Mouse (Mus musculus) olfactory bulb, adult 2 months (tissue): Measurements from ENCODE around the gene Cnksr1. TPM values are rescaled to one million over a fixed set of nuclear protein-coding genes. Genes with fewer than 3 reads are reported as not detected.

Experiments
- H3K27ac ChIP-seq: fragments of 200-500 bp; 2 replicates; pipeline ENCODE4 v1.5.1; 2012; ENCODE audit warnings: low read depth, low read length; ENCODE audit not compliant: insufficient read depth
- H3K4me1 ChIP-seq: fragments of 200-500 bp; 2 replicates; pipeline ENCODE4 v1.6.1; 2012; ENCODE audit warnings: low read length; ENCODE audit not compliant: control insufficient read depth, insufficient read depth
- H3K4me3 ChIP-seq: fragments of 200-500 bp; 2 replicates; pipeline ENCODE4 v1.5.1; 2012; ENCODE audit warnings: mild to moderate bottlenecking, low read depth, low read length, moderate library complexity; ENCODE audit not compliant: insufficient read depth
- CTCF ChIP-seq: fragments of 200-500 bp; IDR thresholded peaks from 2 replicates; pipeline ENCODE4 v1.5.1; 2012; ENCODE audit warnings: low read depth, mild to moderate bottlenecking, low read length, moderate library complexity; ENCODE audit not compliant: insufficient read depth
- POLR2A ChIP-seq: fragments of 200-500 bp; IDR thresholded peaks from 2 replicates; pipeline ENCODE4 v1.6.1; 2012; ENCODE audit warnings: mild to moderate bottlenecking, low read depth, low read length, moderate library complexity; ENCODE audit not compliant: insufficient read depth
- WGBS: fragments of 180-500 bp; shearing (Covaris S2); methylation state at CpG from one replicate; pipeline ENCODE4 v1.1.7; 2018; 5-methylcytosine and 5-hydroxymethylcytosine counted together
- polyA plus RNA-seq: library from polyadenylated mRNA; stranded (reverse); fragments of >200 nt; gene quantifications from 2 replicates; pipeline ENCODE4 v1.2.4, GENCODE M21; 2012; ENCODE audit warnings: low replicate concordance; ENCODE audit not compliant: missing spikeins, insufficient read depth, insufficient read length

Gene Cnksr1
- polyA plus RNA-seq, 1 experiment: not detected

DNA sequence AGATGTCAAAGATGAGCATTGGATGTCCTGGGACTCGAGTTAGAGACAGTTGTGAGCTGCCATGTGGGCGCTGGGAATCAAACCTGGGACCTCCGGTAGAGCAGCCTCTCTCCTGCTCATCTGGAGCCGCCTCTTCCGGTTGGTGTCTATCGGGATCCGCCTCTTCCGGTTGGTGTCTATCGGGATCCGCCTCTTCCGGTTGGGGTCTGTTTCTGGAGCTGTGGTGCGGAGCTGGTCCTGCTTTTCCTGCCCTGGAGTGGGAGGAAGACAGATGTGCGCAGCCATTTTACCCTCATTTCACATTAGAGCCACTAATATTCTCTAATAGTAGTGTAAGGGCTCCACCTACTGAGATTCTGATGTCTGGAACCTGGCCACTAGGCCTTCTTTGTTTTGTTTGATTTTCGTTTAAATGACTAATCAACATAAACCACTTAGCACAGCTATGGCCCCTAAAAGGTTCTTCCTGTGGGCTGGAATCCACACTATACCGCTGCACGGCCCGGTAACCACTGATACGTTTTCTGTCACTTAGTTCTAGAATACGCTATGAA is 30.0 kb upstream of the Cnksr1 start:
- no peak overlapping the region for H3K27ac ChIP-seq
- H3K4me3 ChIP-seq: no peak overlapping the region
- TF ChIP-seq CTCF: no peak
- TF ChIP-seq POLR2A: no peak
- WGBS: 73% methylated on average over 19 of the region's 19 CpGs
- no peaks in the 10 kb centered on the region for H3K4me1 ChIP-seq

DNA sequence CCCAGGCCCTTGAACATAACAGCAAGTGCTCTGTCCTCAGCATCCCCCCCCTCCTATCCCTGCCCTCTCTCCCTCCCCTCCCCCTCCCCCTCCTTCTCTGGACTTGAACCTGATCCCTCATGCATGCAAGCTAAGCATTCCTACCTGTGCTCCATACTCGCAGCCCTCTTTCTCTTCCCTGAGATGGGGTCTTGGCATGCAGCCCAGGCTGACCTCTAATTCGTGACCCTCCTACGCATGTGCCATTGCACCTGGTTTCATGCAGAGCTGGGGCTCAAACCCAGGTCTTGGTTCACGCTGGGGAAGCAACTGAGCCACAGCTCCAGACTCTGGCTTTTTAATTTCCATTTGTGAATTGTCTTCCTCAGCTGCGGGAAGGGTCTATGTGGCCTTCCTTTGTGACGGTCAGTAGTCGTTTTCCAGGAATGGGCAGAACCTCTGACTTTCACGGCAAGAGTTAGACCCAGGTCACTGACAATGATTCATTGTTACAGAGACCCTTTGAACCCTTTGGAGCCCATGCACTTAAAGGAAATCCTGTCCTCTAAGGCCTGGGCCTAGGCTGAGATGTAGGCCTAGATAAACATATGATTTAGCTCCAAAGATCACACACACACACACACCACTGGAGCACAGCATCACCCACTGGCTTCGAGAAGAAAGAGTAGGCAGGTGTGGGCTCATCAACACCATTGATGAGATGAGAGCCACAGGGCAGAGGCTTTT is 27.8 kb upstream of the Cnksr1 start:
- Histone ChIP-seq H3K27ac (no peak overlapping the region), H3K4me3 (no peak overlapping the region), H3K4me1 (no peaks in the 10 kb centered on the region)
- TF ChIP-seq CTCF (no peak), POLR2A (no peak)
- 64% methylated on average over 9 of the region's 9 CpGs for WGBS

DNA sequence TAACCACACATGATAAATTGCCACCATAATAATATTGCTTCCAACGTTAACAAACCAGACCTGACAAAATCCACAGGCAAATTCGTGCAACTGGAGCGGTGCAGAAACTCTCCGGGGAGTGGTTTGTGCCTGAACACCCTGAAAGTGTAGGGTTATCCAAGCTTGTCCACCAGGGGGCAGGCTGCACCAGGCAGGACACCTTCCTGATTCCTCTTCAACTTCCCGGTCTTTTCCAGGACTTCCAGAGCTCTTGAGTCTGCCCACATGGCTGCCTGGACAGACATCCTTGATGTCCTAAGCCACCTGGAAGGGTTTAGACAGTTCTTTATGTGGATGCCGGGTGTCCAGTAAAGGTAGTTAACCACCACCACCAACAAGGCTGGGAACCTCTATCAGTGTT is 25.0 kb upstream of the Cnksr1 start:
- TF ChIP-seq POLR2A (no peak), CTCF (peak; percentile 51; the same call in 1 of the 2 replicates)
- Histone ChIP-seq H3K27ac (no peak overlapping the region), H3K4me1 (no peaks in the 10 kb centered on the region), H3K4me3 (no peak overlapping the region)
- 26% methylated on average over 6 of the region's 6 CpGs for WGBS

DNA sequence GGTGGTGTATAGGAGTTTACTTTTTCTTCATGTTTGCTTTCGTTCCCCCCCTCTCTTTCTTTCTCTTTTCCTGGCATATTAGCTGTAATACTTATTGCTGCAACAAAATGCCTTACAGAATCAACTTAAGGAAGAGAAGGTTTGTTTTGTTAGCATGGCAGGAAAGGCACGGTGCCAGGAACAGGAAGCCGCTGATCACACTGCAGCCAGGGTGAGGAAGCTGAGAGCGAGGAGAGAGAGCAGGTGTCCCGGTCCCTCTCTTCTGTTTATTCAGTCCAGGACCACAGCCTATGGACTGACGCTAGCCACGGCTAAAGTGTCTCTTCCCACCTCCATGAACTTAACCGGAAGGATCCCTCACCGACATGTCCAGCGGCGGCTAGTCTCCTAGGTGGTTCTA is 20.2 kb upstream of the Cnksr1 start:
- Histone ChIP-seq H3K4me1 (no peaks in the 10 kb centered on the region), H3K27ac (no peak overlapping the region), H3K4me3 (no peak overlapping the region)
- 65% methylated on average over 11 of the region's 11 CpGs for WGBS
- no peak for TF ChIP-seq POLR2A
- no peak for TF ChIP-seq CTCF

DNA sequence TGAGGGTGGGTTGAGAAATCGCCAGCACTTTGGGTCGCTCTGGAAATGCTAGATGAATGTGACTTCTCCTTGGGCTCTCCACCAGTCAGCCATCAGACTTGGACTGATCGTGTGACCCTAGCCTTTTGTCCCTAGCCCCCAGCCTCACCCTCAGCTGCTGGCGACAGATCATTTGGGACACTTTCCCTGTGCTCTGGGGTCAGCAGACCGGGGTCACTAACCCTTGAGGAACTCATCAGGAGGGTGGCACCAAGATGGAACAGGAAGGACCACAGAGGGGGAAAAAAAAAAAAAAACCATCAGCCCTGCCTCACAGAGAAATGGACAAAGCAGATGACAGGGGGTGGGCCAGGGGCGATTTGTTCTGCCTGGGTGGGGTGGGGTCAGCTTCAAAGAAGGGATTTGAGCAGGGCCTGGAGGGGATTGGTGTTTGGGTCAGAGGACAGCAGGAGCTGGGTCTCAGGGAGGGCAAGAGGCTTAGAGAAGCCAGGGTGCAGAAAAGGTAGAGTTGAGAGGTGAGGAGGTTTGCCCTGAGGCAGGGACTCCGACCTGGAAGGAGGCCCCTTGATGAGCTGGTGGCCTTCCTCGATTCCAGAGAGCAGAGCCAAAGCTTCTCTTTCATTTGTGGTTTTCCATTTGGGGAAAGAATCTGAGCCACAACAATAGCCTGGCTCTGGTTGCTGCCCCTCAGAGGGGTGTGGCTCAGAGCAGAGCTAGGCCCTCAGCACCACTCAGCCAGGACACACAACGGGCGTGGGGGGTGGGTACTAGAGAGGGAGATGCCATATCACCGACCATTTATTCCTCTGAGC is 19.2 kb upstream of the Cnksr1 start:
- Histone ChIP-seq H3K4me1 (no peaks in the 10 kb centered on the region), H3K4me3 (no peak overlapping the region), H3K27ac (no peak overlapping the region)
- TF ChIP-seq CTCF: no peak
- no peak for TF ChIP-seq POLR2A
- WGBS: 50% methylated on average over 11 of the region's 11 CpGs

- 56% methylated on average over 19 of the region's 19 CpGs for WGBS
- Histone ChIP-seq H3K27ac (no peak overlapping the region), H3K4me3 (no peak overlapping the region), H3K4me1 (peaks cover 5% of the 10 kb centered on the region)
- TF ChIP-seq CTCF (no peak), POLR2A (no peak)
Measured at GRCm38 (mm10) chr4:134256407-134257197, 18.4 kb upstream of the Cnksr1 start.

DNA sequence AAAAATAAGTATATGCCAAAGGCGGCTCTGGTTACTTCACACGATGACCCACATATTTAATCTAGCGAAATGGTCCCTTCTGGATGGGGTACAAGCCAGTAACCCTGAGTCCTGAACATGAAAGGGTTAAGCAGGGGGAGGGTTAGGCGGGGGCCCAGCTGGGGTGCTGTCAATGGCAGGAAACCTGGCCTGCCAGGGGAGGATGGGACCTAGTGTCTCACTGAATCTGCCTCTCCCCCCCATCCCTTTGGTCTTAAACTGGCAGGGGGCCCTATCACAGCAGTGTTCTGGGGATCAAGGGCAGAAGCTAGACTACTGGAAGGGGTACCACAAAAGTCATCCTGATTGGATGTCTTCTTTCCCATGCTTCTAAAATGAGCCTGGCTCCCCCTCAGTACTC is 17.7 kb upstream of the Cnksr1 start:
- Histone ChIP-seq H3K27ac (no peak overlapping the region), H3K4me1 (peaks cover 12% of the 10 kb centered on the region), H3K4me3 (no peak overlapping the region)
- no peak for TF ChIP-seq POLR2A
- TF ChIP-seq CTCF: no peak
- 52% methylated on average over 4 of the region's 4 CpGs for WGBS

GRCm38 (mm10) chr4:134254835-134255234 is 16.6 kb upstream of the Cnksr1 start:
- Histone ChIP-seq H3K4me3 (no peak overlapping the region), H3K4me1 (peaks cover 18% of the 10 kb centered on the region), H3K27ac (no peak overlapping the region)
- 47% methylated on average over 3 of the region's 3 CpGs for WGBS
- TF ChIP-seq POLR2A (no peak), CTCF (no peak)

DNA sequence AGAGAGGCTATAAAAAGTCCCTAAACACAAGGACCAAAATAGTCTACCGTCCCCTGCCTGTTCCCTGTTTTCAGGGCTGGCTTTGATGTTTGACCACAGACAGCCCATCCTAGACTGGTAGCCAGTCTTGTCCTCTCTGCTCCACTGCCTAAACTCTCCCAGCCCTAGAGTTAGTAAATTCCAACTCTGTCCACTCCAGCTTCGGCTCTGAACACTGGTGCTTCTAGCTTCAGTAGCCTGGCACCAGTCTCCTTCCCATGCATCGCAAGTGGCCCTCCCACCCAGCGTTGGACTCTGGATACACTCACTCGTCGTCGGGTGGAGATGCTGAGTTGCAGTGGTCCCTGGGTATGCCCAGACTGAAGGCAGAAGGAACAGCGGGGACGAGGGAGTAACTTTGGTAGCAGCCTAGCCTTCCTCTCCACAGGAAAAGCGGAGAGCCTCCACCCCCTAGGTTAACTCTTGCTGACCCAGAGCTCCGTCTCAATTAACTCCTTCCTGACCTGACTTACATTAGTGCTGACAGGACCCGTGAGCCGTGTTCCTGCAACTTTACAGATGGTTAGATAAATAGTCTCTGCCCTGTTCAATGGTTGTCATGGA is 15.6 kb upstream of the Cnksr1 start, which contains the start of gene Grrp1:
Grrp1 (minus strand) TSS at position 385 of the 603 bp plus-strand sequence.
- TF ChIP-seq POLR2A (no peak), CTCF (no peak)
- WGBS: 18% methylated on average over 13 of the region's 13 CpGs
- no peak within 1 kb of the TSS for H3K4me3 ChIP-seq
- peaks cover 23% of the 10 kb centered on the region for H3K4me1 ChIP-seq
- no peak within 1 kb of the TSS for H3K27ac ChIP-seq
